Mouse (Mus musculus) regulatory T cell (primary cell): Measurements from ENCODE around the gene Il15ra.

Experiments
- in situ Hi-C: fragments of 300-600 bp; cut with MboI, MseI; formaldehyde crosslinking; loops from one replicate; pipeline ENCODE4 v1.15.1; 2025; ENCODE audit warnings: high pct_unique_total_duplicates

Gene Il15ra

DNA sequence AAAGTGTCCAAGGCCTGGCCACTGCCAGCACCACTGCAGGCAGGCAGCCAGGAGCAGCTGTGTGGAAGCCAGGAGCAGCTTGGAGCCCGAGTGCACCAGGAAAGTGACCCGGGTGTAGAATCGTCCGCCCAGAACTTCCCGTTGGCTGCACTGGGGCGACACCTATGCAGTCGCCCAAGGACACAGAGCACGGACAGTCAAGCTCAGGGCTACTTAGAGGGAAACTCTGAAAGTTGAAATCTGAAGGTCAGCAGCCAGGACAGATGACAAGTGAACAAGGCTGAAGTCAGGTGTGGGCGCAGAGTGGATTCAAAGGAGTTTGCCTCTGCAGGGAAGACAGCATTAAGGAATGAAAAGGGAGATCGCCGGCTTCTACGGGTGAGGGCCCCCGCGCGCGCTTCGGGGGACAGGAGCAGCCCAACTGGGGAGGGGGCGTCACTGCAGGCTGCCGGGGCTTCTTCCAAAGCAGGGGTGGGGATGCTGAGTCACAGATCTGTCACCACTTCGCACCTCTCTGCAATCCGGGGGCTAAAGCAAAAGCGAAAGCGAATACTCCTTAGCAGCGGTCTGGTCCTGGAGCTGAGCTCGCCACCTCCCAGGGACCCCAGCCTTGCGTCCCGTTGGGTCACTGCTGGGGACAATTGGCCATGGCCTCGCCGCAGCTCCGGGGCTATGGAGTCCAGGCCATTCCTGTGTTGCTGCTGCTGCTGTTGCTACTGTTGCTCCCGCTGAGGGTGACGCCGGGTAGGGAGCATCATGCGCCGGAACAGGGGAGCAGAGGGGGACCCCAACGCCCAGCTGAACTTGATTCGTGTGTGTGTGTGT, at the start of gene Il15ra:
TSS of gene Il15ra (plus strand) at position 90 of the 825 bp plus-strand sequence.
- in situ Hi-C loops: no loop called here

DNA sequence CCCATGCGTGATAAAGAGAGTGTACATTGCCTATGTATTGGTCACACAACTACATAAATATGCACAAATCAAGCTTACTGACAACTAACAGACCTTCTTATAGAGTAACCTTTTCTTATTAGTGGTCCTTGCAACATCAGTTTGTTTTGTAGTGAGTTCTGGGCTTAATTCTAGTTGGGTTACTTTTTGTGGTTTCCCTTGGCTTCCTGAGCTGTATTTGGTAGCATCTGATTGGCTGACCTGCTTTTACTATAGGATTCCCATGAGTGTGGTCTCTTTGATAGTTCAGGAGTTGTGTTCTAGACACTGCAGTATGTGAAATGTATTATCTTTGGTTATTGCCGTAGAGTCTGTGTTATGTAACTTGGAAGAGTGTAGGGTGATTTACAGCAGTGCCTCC, 47.5 kb upstream of the Il15ra start:
- in situ Hi-C loops: no loop called here

DNA sequence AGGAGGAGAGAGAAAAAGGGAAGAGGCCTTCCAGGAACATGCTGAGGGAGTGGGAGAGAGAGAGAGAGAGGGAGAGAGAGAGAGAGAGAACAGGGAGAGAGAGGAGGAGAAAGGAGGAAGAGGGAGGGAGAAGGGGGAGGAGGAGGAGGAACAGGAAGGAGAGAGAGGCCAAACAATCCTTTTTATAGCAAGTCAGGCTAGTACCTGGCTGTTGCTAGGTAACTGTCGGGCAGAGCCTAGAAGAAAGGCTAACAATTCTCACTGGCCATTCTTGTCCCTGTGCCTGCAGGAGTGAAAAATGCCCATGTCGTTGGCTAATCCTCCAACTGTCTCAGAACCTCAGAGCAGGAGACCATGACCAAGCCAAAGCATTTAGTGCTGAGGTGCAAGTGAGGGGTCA, 45.8 kb upstream of the Il15ra start:
- in situ Hi-C loops: no loop called here

DNA sequence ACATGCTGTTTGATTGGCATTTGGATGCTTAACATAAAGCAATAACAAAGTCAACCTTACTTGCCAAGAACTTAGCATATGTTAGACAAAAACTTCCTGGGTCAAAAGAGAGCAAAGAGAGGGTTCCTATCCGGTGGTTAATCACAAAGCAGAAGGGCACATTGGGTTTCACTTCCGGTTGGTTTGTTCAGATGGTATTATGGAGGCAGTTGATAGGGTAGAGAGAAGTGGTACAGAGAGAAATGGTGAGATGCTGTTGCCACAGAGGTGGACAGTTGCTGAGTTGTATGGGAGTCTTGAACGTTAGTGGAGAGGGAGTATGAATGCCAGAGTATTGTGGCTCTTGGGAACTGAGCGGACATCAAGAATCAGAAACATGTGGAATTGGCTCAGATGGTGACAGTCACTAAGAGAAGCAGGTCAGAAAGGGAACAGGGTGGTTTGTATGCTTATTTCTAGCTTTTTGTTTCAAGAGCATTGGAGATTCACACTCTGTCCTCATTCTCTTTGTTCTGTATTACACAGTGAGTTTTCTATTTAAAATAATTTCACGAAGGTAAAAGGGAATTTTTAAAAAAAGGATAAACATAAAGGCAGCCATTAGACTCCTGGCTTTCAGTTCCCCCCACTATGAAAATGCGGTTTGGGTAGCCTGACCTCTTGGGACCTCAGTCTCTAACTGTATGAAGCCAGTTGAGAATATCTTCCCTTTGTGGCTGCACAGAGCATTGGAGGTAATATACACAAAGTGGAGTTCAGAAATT, 42.8 kb upstream of the Il15ra start:
- in situ Hi-C loops: loop anchor here (5.0 kb wide), 1 partner anchor 75 kb away; no protein-coding TSS in a partner anchor

DNA sequence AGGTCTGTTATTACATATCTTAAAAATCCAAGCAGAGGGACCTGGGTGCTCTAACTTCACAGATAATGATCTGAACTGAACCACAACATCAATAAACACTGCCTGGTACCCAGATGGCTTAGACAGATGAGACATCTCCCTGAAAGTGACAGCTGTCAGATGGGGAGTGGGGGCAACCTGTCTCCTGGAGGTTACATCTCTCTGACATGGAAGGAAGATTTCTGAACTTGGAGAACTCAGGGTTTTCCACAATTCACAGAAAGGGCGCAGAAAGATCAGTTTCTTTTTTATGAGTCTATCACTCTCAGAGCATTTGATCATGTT, 42.2 kb upstream of the Il15ra start:
- in situ Hi-C loops: loop anchor here (5.0 kb wide), 1 partner anchor 76 kb away; no protein-coding TSS in a partner anchor

DNA sequence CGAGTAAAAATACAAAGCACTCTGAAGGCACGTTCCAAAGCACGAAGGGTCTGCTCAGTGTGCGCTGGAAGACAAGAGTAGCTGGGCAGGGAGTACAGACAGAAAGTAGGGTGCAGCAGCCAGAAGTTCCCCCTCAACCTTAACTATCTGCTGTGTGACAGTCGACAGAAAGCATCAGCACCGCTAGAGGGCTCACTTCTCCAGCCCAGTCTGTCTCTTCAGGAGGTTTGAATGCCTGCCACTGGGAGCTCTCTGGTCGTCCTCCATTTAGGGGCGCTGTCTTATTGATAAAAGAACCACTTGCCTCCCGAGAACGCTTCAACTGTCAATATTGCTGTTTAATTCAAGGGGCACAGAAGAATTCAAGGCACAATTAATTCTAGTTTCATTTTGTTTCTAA, 41.1 kb upstream of the Il15ra start:
- in situ Hi-C loops: loop anchor here (5.0 kb wide), 1 partner anchor 77 kb away; no protein-coding TSS in a partner anchor

DNA sequence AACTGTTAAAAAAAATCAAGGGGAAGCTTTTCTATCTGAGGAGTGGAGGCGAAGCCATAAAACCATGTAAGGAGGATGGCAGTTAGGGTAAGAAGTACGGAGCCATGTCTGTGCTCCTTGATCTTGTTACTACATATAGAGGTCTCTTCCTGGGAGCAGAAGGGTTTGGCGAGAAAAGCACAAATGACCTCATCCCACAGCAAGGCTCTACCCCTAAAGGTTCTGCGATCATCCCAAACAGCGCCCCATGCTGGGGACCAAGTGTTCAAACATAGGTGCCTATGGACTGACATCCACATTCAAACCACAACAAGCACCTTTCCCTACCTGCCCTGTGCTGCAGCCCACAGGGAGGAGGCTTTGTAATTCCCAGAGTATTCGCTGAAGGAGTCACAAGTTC, 40.7 kb upstream of the Il15ra start:
- in situ Hi-C loops: loop anchor here (5.0 kb wide), 1 partner anchor 77 kb away; no protein-coding TSS in a partner anchor

DNA sequence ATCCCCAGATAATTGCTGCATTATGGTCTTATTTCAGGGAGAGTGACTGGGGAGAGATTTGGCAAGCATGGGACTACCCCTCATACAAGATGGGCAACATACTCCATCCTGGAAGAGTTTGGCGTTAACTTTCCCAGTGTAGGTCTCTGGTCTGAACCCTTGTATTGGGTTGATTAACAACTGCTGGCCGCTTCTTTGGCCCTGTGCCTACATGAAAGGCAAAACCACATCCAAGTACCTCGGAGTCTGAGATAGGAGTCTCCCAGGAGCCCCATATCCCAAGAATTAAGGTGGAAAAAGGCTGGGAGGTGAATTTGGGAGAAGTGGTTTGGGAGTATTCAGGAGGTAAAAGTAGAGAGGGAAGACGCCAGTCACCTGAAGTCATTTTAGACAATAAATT, 40.3 kb upstream of the Il15ra start:
- in situ Hi-C loops: loop anchor here (5.0 kb wide), 1 partner anchor 78 kb away; no protein-coding TSS in a partner anchor

DNA sequence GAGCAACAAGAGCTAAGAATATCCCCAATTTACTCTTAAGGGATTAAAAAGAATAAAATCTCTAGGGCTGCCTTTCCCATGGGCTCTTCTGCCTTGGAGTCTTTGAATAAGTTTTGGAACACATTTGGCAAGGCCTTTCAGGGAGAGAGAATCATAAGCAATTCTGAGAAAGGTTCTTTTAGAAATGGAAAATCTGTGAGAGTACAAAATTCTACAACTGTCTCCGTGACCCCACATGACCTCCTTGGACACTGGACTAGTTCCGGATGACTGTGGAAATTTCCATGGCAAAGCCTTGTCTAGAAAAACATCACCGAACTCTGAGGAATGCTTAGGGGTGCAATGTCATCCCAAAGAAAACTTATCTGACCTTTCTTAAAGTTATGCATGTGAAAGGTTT, 39.8 kb upstream of the Il15ra start:
- in situ Hi-C loops: no loop called here

DNA sequence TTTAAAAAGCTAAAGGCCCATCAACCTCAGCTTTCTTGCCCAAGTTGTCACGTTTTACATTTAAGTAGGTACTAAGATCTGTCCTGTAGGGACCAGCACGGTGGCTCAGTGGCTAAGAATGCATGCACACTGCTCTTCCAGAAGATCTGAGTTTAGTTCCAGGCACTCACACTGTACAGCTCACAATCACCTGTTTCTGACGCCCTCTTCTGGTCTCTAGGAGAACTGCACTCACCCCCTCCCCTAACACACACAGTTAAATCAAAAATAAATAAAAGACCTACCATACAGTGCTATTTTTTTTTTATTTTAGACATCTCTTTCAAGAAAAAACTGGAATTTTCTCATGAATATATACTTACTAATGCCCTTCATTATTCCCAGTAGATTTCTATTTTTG, 32.9 kb upstream of the Il15ra start:
- in situ Hi-C loops: no loop called here

DNA sequence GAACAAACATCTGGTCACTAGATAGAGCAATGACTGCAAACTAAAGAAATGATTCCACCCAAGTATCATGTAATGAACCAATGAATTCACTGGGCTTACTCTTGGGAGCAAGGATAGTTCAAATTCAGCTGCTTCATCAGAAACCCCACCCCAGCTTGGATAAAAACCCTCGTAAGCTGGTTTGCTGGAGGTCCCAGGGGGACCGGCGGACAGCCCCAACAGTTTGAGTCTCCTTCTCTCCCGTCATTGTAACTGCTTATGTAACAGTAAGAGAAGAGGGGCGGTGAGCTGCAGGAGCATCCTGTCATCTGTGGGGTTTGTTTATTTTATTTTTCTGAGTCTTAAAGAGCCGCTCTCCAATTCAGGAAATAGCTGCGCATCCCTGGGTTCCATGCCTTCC, 25.5 kb upstream of the Il15ra start:
- in situ Hi-C loops: loop anchor here (5.0 kb wide), 2 partner anchors 77 to 347 kb away; partner anchors contain the start of gene Rbm17

DNA sequence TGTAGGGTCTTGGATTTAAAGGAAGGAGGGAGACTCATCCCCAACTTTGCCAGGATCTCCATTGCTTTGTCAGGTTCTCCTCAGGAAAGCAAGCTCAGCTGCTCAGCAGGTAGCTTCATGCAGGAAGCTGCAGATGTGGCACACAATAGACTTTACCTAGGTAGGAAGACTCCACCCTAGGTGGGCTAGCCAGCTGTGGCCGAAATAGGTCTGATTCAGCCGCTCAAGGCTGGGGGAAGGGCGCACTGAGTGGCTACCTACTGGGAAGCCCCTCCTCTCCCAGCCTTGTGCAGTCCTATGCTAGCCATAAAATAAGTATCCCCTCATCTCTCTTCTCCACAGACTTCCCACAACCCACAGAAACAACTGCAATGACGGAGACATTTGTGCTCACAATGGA, 22.4 kb upstream of the Il15ra start:
- in situ Hi-C loops: loop anchor here (5.0 kb wide), 2 partner anchors 80 to 350 kb away; partner anchors contain the start of gene Rbm17

DNA sequence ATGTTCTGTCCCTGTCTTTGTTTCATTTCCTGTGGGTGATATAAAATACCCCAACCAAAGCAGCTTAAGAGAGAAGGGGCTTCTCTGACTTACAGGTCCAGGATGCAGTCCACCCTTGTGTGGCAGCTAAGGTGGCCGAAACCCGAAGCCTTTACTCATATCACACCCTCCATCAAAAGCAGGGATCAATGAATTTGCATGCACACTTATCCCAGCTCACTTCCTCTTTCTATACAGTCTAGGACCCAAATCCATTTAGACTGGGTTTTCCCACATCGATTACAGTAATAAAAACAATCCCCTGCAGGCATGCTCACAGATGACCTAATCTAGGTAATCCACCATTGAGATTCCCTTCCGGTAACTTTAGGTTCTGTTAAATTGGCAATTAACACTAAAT, 18.6 kb upstream of the Il15ra start:
- in situ Hi-C loops: no loop called here

DNA sequence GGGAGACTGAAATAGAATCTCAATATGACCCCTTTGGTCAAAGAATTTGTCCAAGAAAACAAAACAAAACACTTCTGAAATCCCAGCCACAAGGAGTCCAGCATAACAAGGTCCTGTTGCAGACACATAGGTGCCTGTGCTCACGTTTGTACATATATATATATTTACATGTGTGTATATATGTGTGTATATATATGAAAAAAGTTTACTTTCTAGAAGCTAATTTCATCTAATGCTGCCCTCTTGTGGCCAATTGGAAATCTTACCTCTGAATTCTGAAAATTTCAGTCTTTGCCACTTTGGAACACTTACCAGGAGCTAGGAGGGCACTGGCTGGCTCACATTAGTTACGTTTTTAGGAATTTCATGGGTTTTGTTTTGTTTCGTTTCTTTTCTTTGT, 17.7 kb upstream of the Il15ra start:
- in situ Hi-C loops: no loop called here

DNA sequence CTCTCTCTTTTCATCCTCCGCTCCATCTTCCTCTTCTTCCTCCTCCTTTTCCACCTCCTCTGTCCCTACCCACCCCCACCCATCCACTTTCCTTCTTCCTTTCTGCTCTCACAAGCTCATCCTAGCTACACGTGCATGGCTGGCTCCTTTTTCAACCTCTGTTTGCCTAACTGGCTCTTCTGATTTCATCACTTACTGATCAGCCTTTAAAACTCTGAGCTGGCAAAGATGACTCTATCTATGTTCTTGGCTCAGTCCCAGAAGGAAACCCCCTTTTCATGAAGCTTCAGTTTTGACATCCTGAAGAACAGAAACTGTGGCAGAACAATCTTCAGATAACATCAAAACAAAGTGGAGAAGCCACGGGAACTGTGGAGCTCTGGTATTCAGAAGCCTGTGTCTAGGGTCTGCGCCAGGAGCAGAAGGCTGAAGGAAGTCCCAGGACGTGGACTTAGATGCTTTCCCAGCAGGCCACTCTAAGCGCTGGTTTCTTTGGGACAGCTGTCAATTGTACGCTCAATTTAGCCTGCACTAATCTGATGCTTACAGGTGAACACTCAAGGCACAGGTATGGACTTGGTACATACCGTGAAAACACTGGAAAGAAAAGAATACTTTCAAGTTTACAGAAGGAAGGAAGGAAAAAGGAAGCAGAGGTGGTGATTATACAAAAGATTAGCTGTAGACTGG, 14.7 kb upstream of the Il15ra start:
- in situ Hi-C loops: no loop called here

DNA sequence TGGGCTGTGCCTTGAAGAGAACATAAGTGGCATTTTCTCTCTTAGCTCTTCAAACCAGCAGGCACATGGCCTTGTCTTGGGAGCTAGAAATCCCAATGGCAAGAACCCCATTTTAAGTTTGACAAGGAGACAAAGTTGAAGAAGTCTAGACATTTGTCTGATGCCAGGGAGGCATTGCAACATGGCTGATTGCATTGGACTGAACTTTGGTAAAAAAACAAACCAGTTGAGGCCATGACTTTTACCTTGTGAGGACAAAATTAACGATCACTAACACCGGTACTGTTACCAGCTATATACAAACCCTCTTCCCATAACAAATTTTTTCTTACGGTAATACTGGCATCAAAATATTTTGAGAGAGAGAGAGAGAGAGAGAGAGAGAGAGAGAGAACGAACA, 11.7 kb upstream of the Il15ra start:
- in situ Hi-C loops: no loop called here

DNA sequence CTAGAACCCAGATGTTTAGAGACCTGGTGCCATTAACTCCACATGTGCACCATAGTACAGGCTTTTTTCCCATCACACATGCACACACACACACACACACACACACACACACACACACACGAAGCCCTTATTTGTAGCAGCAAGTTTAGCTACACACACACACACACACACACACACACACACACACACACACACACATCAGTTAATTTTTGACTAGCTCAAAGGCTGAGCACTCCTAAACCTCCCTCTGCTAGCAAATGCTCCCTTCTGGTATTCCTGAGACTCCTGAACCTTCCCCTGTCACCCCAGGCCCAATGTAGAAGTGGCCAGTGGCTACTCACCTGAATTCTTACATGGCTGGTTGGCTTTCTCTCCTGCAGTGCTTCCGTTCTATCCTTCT, 11.0 kb upstream of the Il15ra start:
- in situ Hi-C loops: no loop called here

DNA sequence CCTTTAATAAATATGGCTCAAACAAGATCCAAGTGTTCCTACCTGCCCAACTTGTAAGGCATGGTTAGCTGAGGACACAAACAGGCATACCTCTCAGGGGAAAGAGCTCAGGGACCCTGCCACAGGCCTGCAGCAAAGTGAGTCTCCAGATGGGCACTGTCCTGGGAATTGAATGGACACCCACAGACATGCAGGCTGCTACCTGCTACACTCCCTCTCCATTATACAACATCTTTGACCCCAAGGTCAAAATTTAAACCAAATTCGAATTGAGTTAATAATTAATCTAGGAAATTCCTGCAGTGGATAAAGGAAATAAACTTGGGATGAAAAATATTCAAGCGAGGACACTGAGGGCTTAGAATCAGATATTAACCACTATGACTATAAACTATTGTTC, 9.2 kb upstream of the Il15ra start:
- in situ Hi-C loops: no loop called here

DNA sequence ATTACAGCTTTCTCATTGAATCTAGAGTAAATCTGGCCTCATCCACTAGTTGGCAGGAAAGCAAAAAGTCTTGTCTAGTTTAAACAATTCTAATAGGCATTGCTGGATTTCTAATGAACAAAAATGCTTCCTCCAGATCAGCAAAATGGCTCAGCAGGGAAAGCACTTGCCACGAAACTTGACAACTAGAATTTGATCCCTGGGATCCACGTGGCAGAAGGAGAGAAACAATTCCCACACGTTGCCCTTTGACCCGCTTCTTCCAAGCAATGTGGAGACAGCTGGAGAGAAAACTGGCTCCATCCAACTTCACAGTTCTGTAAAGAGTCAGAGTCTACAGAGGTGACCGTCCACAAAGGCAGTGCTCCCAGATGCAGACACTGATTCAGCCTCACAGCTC, 6.1 kb upstream of the Il15ra start:
- in situ Hi-C loops: no loop called here

DNA sequence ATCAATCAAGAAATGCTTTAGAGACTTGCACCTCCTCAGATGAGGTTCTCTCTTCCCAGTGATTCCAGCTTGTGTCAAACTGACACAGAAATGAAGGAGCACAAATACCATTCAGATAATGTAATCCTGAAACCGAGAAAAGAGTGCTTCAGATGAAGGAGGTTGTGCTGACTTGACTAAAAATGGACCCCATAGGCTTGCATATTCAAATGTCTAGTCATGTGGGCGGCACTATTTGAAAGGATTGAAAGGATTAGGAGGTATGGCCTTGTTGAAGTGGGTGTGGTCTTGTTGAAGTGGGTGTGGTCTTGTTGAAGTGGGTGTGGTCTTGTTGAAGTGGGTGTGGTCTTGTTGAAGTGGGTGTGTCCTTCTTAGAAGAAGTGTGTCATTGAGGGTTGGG, 5.2 kb upstream of the Il15ra start:
- in situ Hi-C loops: no loop called here

DNA sequence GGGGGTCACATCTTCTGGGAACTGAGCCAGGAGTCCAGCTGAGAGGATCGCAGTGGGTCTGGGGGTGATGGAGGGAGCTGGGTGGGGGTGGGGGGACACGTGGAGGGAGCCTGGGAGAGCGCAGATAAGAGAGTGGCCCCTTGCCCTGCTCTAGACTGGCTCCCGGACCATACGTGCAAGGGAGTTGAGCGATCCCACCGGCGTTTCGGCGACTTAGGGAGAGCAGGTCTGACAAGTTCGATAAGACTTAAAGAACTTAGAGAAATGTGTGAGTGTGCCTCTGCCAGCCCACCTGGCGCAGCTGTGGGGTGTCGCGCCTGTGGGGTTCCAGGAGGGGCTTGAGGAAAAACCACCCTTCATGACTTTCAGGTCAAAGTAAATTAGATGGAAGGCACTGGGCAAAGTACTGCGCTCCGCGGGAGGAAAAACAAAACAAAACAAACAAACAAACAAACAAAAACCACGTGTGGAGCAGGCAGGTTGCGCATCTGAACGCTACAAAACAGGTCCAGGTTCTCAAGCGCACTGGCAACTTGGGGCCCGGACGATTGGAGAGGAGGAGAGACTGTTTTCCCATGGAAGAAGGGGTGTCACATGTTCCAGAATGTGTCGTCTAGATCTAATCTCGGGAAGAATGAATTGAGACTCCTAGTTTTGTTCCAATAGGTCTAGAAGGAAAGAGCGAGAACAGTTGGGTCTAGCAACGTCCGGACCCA, 1.1 kb downstream of the Il15ra start:
- in situ Hi-C loops: no loop called here

DNA sequence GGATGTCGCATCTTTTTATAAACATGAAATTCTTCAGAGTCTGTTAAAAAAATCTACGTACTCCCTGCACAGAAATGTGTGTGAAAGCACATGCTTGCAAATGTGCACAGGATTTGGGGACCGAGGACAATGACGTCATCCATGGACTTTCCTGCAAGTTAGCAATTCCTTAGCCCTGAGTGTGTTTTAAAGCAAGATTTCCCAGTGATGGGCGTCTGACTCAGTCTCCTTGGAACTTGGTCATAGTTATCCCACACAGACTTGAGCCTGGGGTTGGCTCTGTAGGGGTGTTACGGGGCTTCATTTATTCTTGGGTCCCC, 1.6 kb downstream of the Il15ra start:
- in situ Hi-C loops: no loop called here
